Mouse (Mus musculus): ENCODE measurements at regions not wholly inside any gene's neighbourhood (a gene's known extent, or its start where the extent isn't known, plus 50 kb on each side); places are given as distances from the start of the nearest gene placed in this dataset.

GRCm38 (mm10) chr14:48054719-48055118 lies 65.9 kb upstream of the Peli2 start:
- DNase-seq (ENCODE audit: low spot score in 2 of 2) = no peak

GRCm38 (mm10) chr14:48055861-48056260 lies 64.8 kb upstream of the Peli2 start:
- no peak for DNase-seq (ENCODE audit: low spot score in 2 of 2)

- no peak for DNase-seq (ENCODE audit: low spot score in 2 of 2)
Measured at GRCm38 (mm10) chr14:48058234-48058868, 62.3 kb upstream of the Peli2 start.

- DNase-seq (ENCODE audit: low spot score in 2 of 2) = no peak
Measured at GRCm38 (mm10) chr14:48059664-48060455, 60.8 kb upstream of the Peli2 start.

- DNase-seq (ENCODE audit: low spot score in 2 of 2) = no peak
Measured at GRCm38 (mm10) chr14:48068641-48069040, 52.0 kb upstream of the Peli2 start.

All from frontal cortex, postnatal 10 days (tissue).